Comparison of ENCODE assay signal across 19 mouse cellular contexts in the genomic region with DNA sequence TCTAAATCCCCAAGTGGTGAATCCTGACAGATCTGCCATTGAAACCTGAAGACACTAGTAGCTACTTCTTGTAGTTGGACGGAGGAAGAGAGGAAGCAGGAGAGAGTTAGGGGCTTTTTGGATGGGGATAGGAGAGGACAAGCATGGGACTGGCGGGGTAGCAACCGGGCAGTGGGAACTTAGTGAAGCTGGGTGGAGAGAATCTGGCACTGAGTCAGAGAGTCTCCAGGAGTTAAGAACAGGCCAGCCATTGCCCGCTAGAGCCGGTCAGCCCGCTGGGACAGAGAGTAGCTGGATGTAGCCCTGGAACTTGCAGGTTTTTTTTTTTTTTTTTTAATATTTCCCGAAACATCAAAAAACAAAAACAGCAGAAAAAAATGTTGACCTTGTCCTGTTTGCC. TPM values are rescaled to one million over a fixed set of nuclear protein-coding genes. Genes with fewer than 3 reads are reported as not detected.
DNase-seq lines count a peak whose midpoint lies in the region; ATAC-seq and TF ChIP-seq lines count a peak whose summit lies in the region.
"Had no signal": no experiment of that assay in that cellular context is flagged by ENCODE, and none has a peak within 500 bp of the region (broad histone marks: within the 10 kb centered on the region; RNA-seq: fewer than 3 reads in every experiment).

No protein-coding gene starts in this region.

- H3K4me1 ChIP-seq in heart, adult 2 months (ENCODE audit: control insufficient read depth, insufficient read depth, low read length), result peaks cover 12% of the 10 kb centered on the region
- peaks cover 19% of the 10 kb centered on the region for H3K4me1 ChIP-seq in heart, embryonic 11.5 days (ENCODE audit: control insufficient read depth, insufficient read depth, low read length)
- H3K4me1 ChIP-seq in kidney, postnatal 0 days (replicated peaks; ENCODE audit: insufficient read depth, low read length), result peaks cover 7% of the 10 kb centered on the region; the same call in 1 of the 2 replicates
- peaks cover 45% of the 10 kb centered on the region for H3K4me1 ChIP-seq in heart, postnatal 0 days (ENCODE audit: control insufficient read depth, insufficient read depth)

- peaks cover 8% of the 10 kb centered on the region for H3K79me2 ChIP-seq in heart, adult 2 months (replicated peaks; ENCODE audit: control insufficient read depth, insufficient read depth, low read length)

- 48% methylated on average over 7 of the region's 7 CpGs for WGBS in heart, adult 2 months
- 91% methylated on average over 7 of the region's 7 CpGs for WGBS in heart, embryonic 11.5 days (ENCODE audit: insufficient replicate concordance)
- WGBS in kidney, postnatal 0 days, result 78% methylated on average over 7 of the region's 7 CpGs
- 59% methylated on average over 7 of the region's 7 CpGs for WGBS in heart, postnatal 0 days

- TF ChIP-seq POLR2A in heart, adult 2 months (IDR thresholded peaks at IDR 0.05; ENCODE audit: insufficient read depth, low read depth, low read length), result no peak

- no peaks in the 10 kb centered on the region for H3K9me3 ChIP-seq in heart, embryonic 11.5 days (replicated peaks; ENCODE audit: control insufficient read depth, low read length)
- H3K9me3 ChIP-seq in kidney, postnatal 0 days (replicated peaks; ENCODE audit: low read length), result no peaks in the 10 kb centered on the region
- H3K9me3 ChIP-seq in heart, postnatal 0 days (replicated peaks; ENCODE audit: control insufficient read depth, low read length), result no peaks in the 10 kb centered on the region
- H3K9me3 ChIP-seq: embryonic facial prominence, embryonic 13.5 days; G1E; liver, embryonic 13.5 days; lung, embryonic 15.5 days; neural tube, embryonic 12.5 days had no signal

- H3K27ac ChIP-seq in heart, adult 2 months, result peak overlapping the region; percentile 8
- H3K27ac ChIP-seq in heart, embryonic 11.5 days (ENCODE audit: low read depth, low read length), result no peak overlapping the region
- H3K27ac ChIP-seq in kidney, postnatal 0 days, result peak overlapping the region; percentile 54; the same call in 1 of the 2 replicates
- H3K27ac ChIP-seq in heart, postnatal 0 days (ENCODE audit: low read depth), result peak overlapping the region; percentile 75
- H3K27ac ChIP-seq: embryonic facial prominence, embryonic 13.5 days; hindbrain, postnatal 0 days; liver, embryonic 13.5 days; lung, embryonic 15.5 days; macrophage; neural tube, embryonic 12.5 days had no signal

- H3K36me3 ChIP-seq in heart, adult 2 months (ENCODE audit: control insufficient read depth, insufficient read depth, low read length), result peaks cover 29% of the 10 kb centered on the region
- no peaks in the 10 kb centered on the region for H3K36me3 ChIP-seq in heart, embryonic 11.5 days (ENCODE audit: control insufficient read depth, insufficient read depth, low read length)
- H3K36me3 ChIP-seq in kidney, postnatal 0 days (ENCODE audit: insufficient read depth, low read length), result no peaks in the 10 kb centered on the region
- H3K36me3 ChIP-seq in heart, postnatal 0 days (replicated peaks; ENCODE audit: control insufficient read depth, insufficient read depth, low read length), result no peaks in the 10 kb centered on the region
- H3K36me3 ChIP-seq: embryonic facial prominence, embryonic 13.5 days; liver, embryonic 13.5 days; lung, embryonic 15.5 days; neural tube, embryonic 12.5 days had no signal

- DNase-seq in heart, adult 2 months, result peak in 1 of 2 experiments; percentile 36
- no peak for DNase-seq in kidney, postnatal 0 days (ENCODE audit: low spot score)
- DNase-seq in kidney, adult 9 months, result no peak
- DNase-seq in adrenal gland, postnatal 14 days, result peak; percentile 39
- no peak for DNase-seq in heart, postnatal 0 days (ENCODE audit: low spot score)
- DNase-seq: cerebellum, adult 9-10 months; layer of hippocampus, postnatal 36 days; liver, embryonic 13.5 days; spleen, adult 18-20 months had no signal

- no peak overlapping the region for H3K4me3 ChIP-seq in heart, adult 2 months
- no peak overlapping the region for H3K4me3 ChIP-seq in heart, embryonic 11.5 days (ENCODE audit: low read depth, low read length)
- no peak overlapping the region for H3K4me3 ChIP-seq in kidney, postnatal 0 days (replicated peaks; ENCODE audit: low read depth, low read length)
- H3K4me3 ChIP-seq in heart, postnatal 0 days (ENCODE audit: low read depth, low read length), result no peak overlapping the region
- H3K4me3 ChIP-seq: embryonic facial prominence, embryonic 13.5 days; liver, embryonic 13.5 days; lung, embryonic 15.5 days; neural tube, embryonic 12.5 days had no signal

- no peaks in the 10 kb centered on the region for H3K27me3 ChIP-seq in heart, adult 2 months (ENCODE audit: control insufficient read depth, insufficient read depth, low read length)
- no peaks in the 10 kb centered on the region for H3K27me3 ChIP-seq in heart, embryonic 11.5 days (ENCODE audit: control insufficient read depth, insufficient read depth, low read length)
- H3K27me3 ChIP-seq in kidney, postnatal 0 days (ENCODE audit: insufficient read depth, low read length), result no peaks in the 10 kb centered on the region
- H3K27me3 ChIP-seq in heart, postnatal 0 days (ENCODE audit: control insufficient read depth, insufficient read depth, low read length), result no peaks in the 10 kb centered on the region
- H3K27me3 ChIP-seq: embryonic facial prominence, embryonic 13.5 days; liver, embryonic 13.5 days; lung, embryonic 15.5 days; neural tube, embryonic 12.5 days had no signal

- ATAC-seq in heart, embryonic 11.5 days (replicated peaks; ENCODE audit: insufficient number of reproducible peaks, low FRiP score, low TSS enrichment), result no peak
- no peak for ATAC-seq in kidney, postnatal 0 days (replicated peaks; ENCODE audit: low FRiP score, low read depth)
- ATAC-seq in heart, postnatal 0 days (ENCODE audit: insufficient read depth, low read depth), result no peak
- no peak for ATAC-seq in inflammation-experienced regulatory T-cells, adult 6 months
- ATAC-seq: forebrain, embryonic 16.5 days; hindbrain, postnatal 0 days had no signal

- TF ChIP-seq EP300 in heart, adult 2 months (IDR thresholded peaks at IDR 0.05; ENCODE audit: insufficient read depth, low read depth, low read length), result no peak
- no peak for TF ChIP-seq EP300 in heart, postnatal 0 days (IDR thresholded peaks at IDR 0.05; ENCODE audit: low read depth)

- intact Hi-C loops in heart, adult 2 months (cut with DNase I), result no loop called here

- no peak for TF ChIP-seq CTCF in heart, adult 2 months (IDR thresholded peaks at IDR 0.05)
- no peak for TF ChIP-seq CTCF in kidney, postnatal 0 days (IDR thresholded peaks at IDR 0.05; ENCODE audit: low read depth)
- no peak for TF ChIP-seq CTCF in heart, postnatal 0 days (IDR thresholded peaks at IDR 0.05; ENCODE audit: low read depth)

- no peak overlapping the region for H3K4me2 ChIP-seq in heart, embryonic 11.5 days
- H3K4me2 ChIP-seq in kidney, postnatal 0 days (ENCODE audit: low read length), result no peak overlapping the region
- H3K4me2 ChIP-seq in heart, postnatal 0 days (ENCODE audit: low read depth, low read length), result no peak overlapping the region
- H3K4me2 ChIP-seq: embryonic facial prominence, embryonic 13.5 days; liver, embryonic 13.5 days; lung, embryonic 15.5 days; midbrain, embryonic 11.5 days; neural tube, embryonic 12.5 days had no signal

- H3K9ac ChIP-seq in heart, adult 2 months (ENCODE audit: low read depth, low read length), result no peak overlapping the region
- H3K9ac ChIP-seq in heart, embryonic 11.5 days (ENCODE audit: low read depth, low read length), result no peak overlapping the region
- H3K9ac ChIP-seq in kidney, postnatal 0 days (ENCODE audit: low read depth, low read length), result no peak overlapping the region
- no peak overlapping the region for H3K9ac ChIP-seq in heart, postnatal 0 days (replicated peaks; ENCODE audit: low read depth, low read length)
- H3K9ac ChIP-seq: embryonic facial prominence, embryonic 13.5 days; liver, embryonic 13.5 days; lung, embryonic 15.5 days; neural tube, embryonic 12.5 days had no signal

RNA-seq across cellular contexts. Expression of gene Ube2n, which starts 18.4 kb away (rescaled TPM):
- total RNA-seq in heart, adult 2 months (2021), result 10 to 100 TPM; 89.5 to 89.7 TPM
- polyA plus RNA-seq in heart, adult 2 months (2012; rRNA removed), result 48.8 and 98.2 TPM in 2 replicates
- 319 and 322 TPM in 2 replicates for polyA plus RNA-seq in heart, embryonic 11.5 days (2014; fragmentation: Nextera tagmentation; extraction: Ambion mirVana)
- 277 and 296 TPM in 2 replicates for polyA plus RNA-seq in kidney, postnatal 0 days (2015; fragmentation: Nextera tagmentation; extraction: Ambion mirVana)
- 133 and 134 TPM in 2 replicates for total RNA-seq in adrenal gland, postnatal 14 days (2021)
- 158 and 242 TPM in 2 replicates for total RNA-seq in heart, postnatal 0 days (2014; rRNA removed; ENCODE audit: low replicate concordance)
- 188 and 190 TPM in 2 replicates for polyA plus RNA-seq in heart, postnatal 0 days (2015; fragmentation: Nextera tagmentation; extraction: Ambion mirVana)
- 100 to 1,000 TPM; 280 to 438 (median 366) TPM for polyA plus RNA-seq in inflammation-experienced regulatory T-cells, adult 6 months (2017; shearing (Covaris generic))

RNA-seq across cellular contexts. Expression of gene Nudt4, which starts 30.6 kb away (rescaled TPM):
- total RNA-seq in heart, adult 2 months (2021), result 100 to 1,000 TPM; 328 to 349 TPM
- 48.8 and 109 TPM in 2 replicates for polyA plus RNA-seq in heart, adult 2 months (2012; rRNA removed)
- 134 and 147 TPM in 2 replicates for polyA plus RNA-seq in heart, embryonic 11.5 days (2014; fragmentation: Nextera tagmentation; extraction: Ambion mirVana)
- polyA plus RNA-seq in kidney, postnatal 0 days (2015; fragmentation: Nextera tagmentation; extraction: Ambion mirVana), result 215 and 232 TPM in 2 replicates
- total RNA-seq in adrenal gland, postnatal 14 days (2021), result 103 and 113 TPM in 2 replicates
- total RNA-seq in heart, postnatal 0 days (2014; rRNA removed; ENCODE audit: low replicate concordance), result 72.2 and 74.5 TPM in 2 replicates
- polyA plus RNA-seq in heart, postnatal 0 days (2015; fragmentation: Nextera tagmentation; extraction: Ambion mirVana), result 70.0 and 81.3 TPM in 2 replicates
- polyA plus RNA-seq in inflammation-experienced regulatory T-cells, adult 6 months (2017; shearing (Covaris generic)), result 10 to 100 TPM in 2 of 3 experiments, 1 to 10 TPM in 1; 9.7 to 17.0 (median 12.9) TPM

RNA-seq across cellular contexts. Expression of gene Mrpl42, which starts 31.6 kb away (rescaled TPM):
- 100 to 1,000 TPM; 426 to 448 TPM for total RNA-seq in heart, adult 2 months (2021)
- 684 and 1,165 TPM in 2 replicates for polyA plus RNA-seq in heart, adult 2 months (2012; rRNA removed)
- polyA plus RNA-seq in heart, embryonic 11.5 days (2014; fragmentation: Nextera tagmentation; extraction: Ambion mirVana), result 518 and 543 TPM in 2 replicates
- 427 and 432 TPM in 2 replicates for polyA plus RNA-seq in kidney, postnatal 0 days (2015; fragmentation: Nextera tagmentation; extraction: Ambion mirVana)
- 178 and 191 TPM in 2 replicates for total RNA-seq in adrenal gland, postnatal 14 days (2021)
- 524 and 645 TPM in 2 replicates for total RNA-seq in heart, postnatal 0 days (2014; rRNA removed; ENCODE audit: low replicate concordance)
- polyA plus RNA-seq in heart, postnatal 0 days (2015; fragmentation: Nextera tagmentation; extraction: Ambion mirVana), result 928 and 1,023 TPM in 2 replicates
- 100 to 1,000 TPM; 164 to 240 (median 184) TPM for polyA plus RNA-seq in inflammation-experienced regulatory T-cells, adult 6 months (2017; shearing (Covaris generic))
